Mouse (Mus musculus) layer of hippocampus, adult 9-10 months (tissue): Measurements from ENCODE around the gene Rnf20.
A peak's percentile ranks its signal among the peaks of the same experiment; 100 is the strongest.

ENCODE experiments used
- DNase-seq: peaks from one replicate; pipeline ENCODE4 v3.0.0; 2022; ENCODE audit warnings: low spot score

Rnf20 gene

GRCm38 (mm10) chr4:49661664-49662063 lies 29.9 kb downstream of the Rnf20 start:
- no peak for DNase-seq

GRCm38 (mm10) chr4:49662231-49662630 lies 30.4 kb downstream of the Rnf20 start:
- no peak for DNase-seq

- DNase-seq: no peak
These were observed 33.0 kb downstream of the Rnf20 start for GRCm38 (mm10) chr4:49664850-49665249.

- DNase-seq: no peak
These were observed 44.3 kb downstream of the Rnf20 start for GRCm38 (mm10) chr4:49676071-49676470.

DNA sequence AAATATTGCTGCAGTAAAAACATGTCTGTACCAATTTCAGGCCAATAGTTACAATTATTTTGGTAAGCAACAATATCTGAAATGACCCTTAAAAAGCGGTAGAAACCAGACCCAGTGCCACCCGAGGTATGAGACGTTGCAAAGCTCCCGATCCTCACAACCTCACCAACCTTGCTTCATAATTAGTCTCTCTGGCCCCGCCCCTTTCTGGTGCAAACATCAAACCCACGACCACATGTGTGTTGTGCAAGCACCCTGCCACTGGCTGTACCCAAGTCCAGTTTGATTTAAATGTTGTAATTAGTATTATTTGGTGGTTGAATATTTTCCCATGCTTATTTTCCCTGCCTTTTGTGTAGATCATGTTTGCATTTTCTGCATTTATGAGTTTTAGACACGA lies 45.0 kb downstream of the Rnf20 start:
- DNase-seq: no peak

GRCm38 (mm10) chr4:49680171-49680875 lies 48.5 kb downstream of the Rnf20 start:
- DNase-seq: no peak

DNA sequence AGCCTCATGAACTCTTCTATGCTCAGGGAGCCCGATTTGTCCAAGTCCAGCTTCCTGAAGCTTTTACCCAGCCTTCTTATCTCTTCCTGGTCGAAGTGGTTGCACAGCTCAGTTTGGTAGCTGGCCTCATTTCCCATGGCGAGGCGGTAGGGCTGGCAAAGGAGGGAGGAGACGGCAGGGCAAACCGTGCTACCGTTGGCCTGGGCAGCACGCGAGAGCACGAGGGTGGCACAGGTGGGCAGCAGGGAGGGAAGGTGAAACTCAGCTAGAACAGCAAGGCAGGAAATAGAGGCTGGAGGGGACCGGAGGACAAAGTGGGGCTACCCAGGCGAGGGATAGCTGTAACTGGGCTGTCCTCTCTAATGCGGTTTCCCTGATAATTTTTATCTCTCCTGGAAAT lies 50.0 kb downstream of the Rnf20 start, which contains the start of gene Ppp3r2:
TSS of gene Ppp3r2 (minus strand) at position 213 of the 400 bp plus-strand sequence.
- DNase-seq: no peak

- DNase-seq: peak; percentile 22
These were observed 56.9 kb downstream of the Rnf20 start for GRCm38 (mm10) chr4:49688594-49689288.

- DNase-seq: no peak
These were observed 59.8 kb downstream of the Rnf20 start for GRCm38 (mm10) chr4:49691405-49692194.
